Mouse (Mus musculus) left cerebral cortex, postnatal 10 days (tissue): ENCODE results near the gene AU022252. TPM values are rescaled to one million over a fixed set of nuclear protein-coding genes. Genes with fewer than 3 reads are reported as not detected.
"Not testable (repeated sequence)": the region's sequence is repeated elsewhere in the genome, so short reads cannot be mapped to it uniquely, and the experiment has no call there.

ENCODE experiments used
- DNase-seq, 2 experiments: peaks; one replicate each; pipeline ENCODE4 v3.0.0; 2021 to 2022; ENCODE audit warnings: low spot score in 2 of 2, mixed read lengths in 1 of 2; ENCODE audit errors: extremely low spot score in 1 of 2
- intact Hi-C: fragments of 180-260 bp; cut with DNase I; formaldehyde crosslinking; loops from one replicate; pipeline ENCODE4 v1.15.1; 2025
- total RNA-seq, 2 experiments: library from RNA; stranded (reverse); gene quantifications; 2 replicates each; pipeline ENCODE4 v1.2.3; 2021

AU022252 gene
- 10 to 100 TPM; 32.3 to 35.4 TPM for total RNA-seq

- intact Hi-C loops = no loop called here
- DNase-seq = peak; percentile 98 to 99
Observed at GRCm38 (mm10) chr4:119232410-119233255, at the start of gene AU022252, which contains the start of gene P3h1. Gene AU022252, minus strand, starts transcription at chr4:119232712. Gene P3h1, plus strand, starts transcription at chr4:119232915.

DNA sequence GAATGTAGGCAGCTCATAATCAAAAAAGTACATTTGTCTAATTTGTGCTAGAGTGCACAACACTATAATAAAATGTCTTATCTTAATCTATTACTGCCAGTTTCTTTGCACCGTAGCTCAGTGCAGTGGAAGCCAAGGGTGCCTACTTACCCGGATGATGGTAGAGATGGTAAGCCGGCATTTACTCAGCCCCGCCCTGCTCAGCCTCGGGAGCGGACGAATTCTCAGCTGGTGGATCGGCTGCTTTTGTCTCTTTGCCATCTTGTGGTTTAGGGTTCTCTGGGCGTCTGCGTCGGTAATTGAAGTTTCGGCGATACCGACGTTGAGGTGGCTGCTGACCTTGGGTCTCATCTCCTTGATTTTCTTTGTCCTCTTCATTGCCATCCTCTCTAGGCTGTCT lies 46.3 kb upstream of the AU022252 start:
- DNase-seq, intact Hi-C loops: not testable (repeated sequence)

GRCm38 (mm10) chr4:119275726-119276125 lies 43.2 kb upstream of the AU022252 start:
- intact Hi-C loops = no loop called here
- no peak for DNase-seq

GRCm38 (mm10) chr4:119275226-119275625 lies 42.7 kb upstream of the AU022252 start:
- intact Hi-C loops = no loop called here
- DNase-seq = no peak

DNA sequence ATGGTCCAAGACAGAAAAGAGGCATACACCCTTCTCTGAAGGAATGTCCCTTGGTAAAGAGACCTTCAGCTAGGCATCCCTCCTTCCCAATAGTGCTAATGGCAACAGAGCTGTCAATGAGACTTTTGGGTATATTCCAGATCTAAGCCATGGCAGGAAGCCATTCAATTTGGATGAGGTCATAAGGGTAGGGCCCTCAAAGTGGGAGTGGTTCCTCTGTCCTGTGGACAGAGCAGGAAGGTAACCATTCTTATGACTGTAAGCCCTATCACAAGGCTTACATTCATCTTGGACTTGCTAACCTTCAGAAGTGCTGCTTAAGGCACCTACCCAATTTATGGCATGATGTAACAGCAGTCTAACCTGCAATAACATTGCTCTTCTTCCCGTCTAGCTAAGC lies 42.1 kb upstream of the AU022252 start:
- no peak for DNase-seq
- intact Hi-C loops = no loop called here

DNA sequence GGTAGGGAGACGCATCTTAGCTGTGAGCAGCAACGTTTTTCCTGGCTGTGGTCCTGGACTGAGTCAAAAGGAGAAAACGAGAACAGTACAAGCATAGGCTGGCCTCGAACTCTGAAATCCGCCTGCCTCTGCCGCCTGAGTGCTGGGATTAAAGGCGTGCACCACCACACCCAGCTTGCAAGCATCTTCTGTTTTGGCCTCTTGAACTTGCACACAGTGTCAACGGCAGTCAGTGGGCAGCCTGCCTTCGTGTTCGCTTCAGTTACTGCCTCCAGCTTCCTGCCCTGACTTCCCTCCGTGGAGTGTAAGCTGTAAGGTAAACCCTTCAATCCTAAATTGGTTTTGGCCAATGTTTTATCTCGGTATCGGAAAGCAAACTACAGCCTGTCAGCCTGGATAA lies 34.1 kb upstream of the AU022252 start:
- intact Hi-C loops = no loop called here
- DNase-seq = no peak

GRCm38 (mm10) chr4:119263459-119263858 lies 30.9 kb upstream of the AU022252 start:
- intact Hi-C loops = no loop called here
- DNase-seq = no peak

GRCm38 (mm10) chr4:119262483-119262882 lies 30.0 kb upstream of the AU022252 start:
- intact Hi-C loops = no loop called here
- DNase-seq = no peak

- DNase-seq = no peak
- intact Hi-C loops = no loop called here
Observed at GRCm38 (mm10) chr4:119261087-119261713, 28.7 kb upstream of the AU022252 start.

- intact Hi-C loops = no loop called here
Observed at GRCm38 (mm10) chr4:119259344-119260254, 27.1 kb upstream of the AU022252 start.

DNA sequence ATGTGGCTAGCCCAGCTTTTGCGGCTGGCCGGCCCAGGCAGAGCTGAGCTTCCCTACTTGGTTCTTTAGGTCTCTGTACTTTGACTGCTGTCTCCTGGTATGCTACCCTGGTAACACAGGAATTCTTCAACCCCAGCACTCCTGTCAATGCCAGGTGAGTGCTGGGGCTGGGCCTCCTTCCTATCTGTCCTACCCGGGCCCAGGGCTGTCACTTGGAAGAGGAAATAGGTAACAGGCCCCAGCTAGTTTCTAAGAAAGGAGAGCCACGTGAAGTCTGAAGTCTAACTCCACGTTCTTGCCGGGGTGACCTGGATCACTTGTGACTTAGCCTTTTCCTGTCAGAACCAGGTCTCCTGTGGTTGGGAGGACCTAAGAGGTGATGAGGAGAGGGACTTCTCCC lies 24.6 kb upstream of the AU022252 start:
- intact Hi-C loops = no loop called here

More at GRCm38 (mm10) chr4:119259344-119260254, 27.1 kb upstream of the AU022252 start:
- no peak for DNase-seq

GRCm38 (mm10) chr4:119255351-119255750 lies 22.8 kb upstream of the AU022252 start, which contains the start of gene Cldn19:
Gene Cldn19, plus strand, starts transcription at chr4:119255414.
- intact Hi-C loops = no loop called here
- no peak for DNase-seq

More for the DNA sequence above, 24.6 kb upstream of the AU022252 start:
- DNase-seq = no peak

DNA sequence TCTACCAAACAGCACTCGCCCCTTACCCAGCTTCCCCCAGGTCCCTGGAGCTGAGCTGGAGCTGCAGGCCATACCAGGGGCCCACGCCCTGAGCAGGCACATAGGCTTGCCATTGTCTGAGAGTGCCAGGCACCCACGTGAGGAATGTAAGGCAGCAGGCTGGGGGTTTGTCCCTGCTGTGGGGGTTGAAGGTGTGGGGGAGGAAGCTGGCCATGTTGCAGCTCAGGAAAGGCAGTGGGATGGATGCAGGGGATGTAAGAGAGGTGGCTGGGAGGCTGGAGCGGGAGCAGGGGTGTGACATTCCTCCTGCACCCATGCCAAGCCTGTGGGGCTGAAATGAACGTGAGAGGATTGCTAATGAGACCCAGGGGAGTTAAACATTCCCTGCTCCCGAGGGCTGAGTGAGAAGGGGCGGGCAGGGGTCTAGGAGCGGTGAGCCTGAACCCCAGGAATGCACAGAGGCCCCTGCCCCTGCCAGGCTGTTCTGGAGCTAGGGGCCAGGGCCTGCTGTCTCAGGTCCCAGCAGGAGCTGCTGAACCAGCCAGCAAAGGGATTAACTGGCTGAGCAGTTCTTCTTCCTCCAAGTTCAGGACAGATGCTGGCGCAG lies 21.6 kb upstream of the AU022252 start:
- peak in 1 of 2 experiments; percentile 37 for DNase-seq
- intact Hi-C loops = no loop called here

- DNase-seq = no peak
- intact Hi-C loops = no loop called here
Observed at GRCm38 (mm10) chr4:119252025-119252808, 19.7 kb upstream of the AU022252 start.

- peak in 1 of 2 experiments; percentile 43 for DNase-seq
- intact Hi-C loops = loop anchor here (5.0 kb wide), 2 partner anchors 44 to 419 kb away; partner anchors contain the start of gene Ybx1
Observed at GRCm38 (mm10) chr4:119248407-119248965, 16.0 kb upstream of the AU022252 start.

DNA sequence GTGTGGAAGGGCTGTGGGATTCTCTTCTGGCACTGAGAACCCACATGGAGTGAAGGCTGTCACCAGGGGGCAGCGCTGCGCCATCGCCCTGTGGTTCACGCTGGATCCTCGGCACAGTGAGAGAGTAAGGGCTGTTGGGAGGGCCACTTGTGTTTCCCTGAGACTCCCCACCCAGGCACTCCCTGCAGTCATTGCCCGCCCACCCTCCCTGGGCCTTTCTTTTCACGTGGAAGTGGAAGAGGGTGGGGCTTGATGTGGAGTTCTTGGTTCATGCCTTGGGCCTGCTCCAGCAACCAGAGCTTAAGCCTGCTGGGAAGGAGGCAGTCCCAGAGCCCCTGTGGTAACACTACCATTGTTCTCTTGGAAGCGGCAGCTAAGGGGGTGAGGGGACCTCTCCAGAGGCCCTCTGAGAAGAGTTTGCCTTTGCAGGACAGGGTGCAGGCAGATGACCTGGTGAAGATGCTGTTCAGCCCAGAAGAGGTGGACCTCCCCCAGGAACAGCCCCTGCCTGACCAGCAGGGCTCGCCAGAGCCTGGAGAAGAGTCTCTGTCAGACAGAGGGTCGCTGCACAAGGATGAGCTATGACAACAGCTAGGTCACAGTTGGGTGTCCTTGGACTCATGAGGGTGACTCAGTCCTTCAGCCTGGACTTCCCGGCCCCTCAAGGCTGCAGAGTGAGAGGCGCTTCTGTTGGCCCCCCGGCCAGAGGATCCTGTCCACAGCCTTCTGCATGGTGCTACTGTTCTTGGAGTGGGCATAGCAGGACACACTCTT lies 15.1 kb upstream of the AU022252 start:
- DNase-seq = peak in 1 of 2 experiments; percentile 80
- intact Hi-C loops = loop anchor here (5.0 kb wide), 2 partner anchors 45 to 420 kb away; partner anchors contain the start of gene Ybx1
